Mouse (Mus musculus): ENCODE data around the gene Lrrc4c. TPM values are rescaled to one million over a fixed set of nuclear protein-coding genes. Genes with fewer than 3 reads are reported as not detected.

Lrrc4c gene
- polyA plus RNA-seq, 1 experiment: 0.58 TPM

GRCm38 (mm10) chr2:96618691-96619205, 300.8 kb downstream of the Lrrc4c start:
- TF ChIP-seq CTCF (IDR thresholded peaks at IDR 0.05; ENCODE audit: insufficient read depth, low read length) (no peak), POLR2A (IDR thresholded peaks at IDR 0.05; ENCODE audit: borderline replicate concordance, extremely low read depth, low read depth, low read length) (no peak)
- DNase-seq: no peak
- no peak overlapping the region for H3K4me3 ChIP-seq (replicated peaks; ENCODE audit: extremely low read depth, low read depth, low read length)
- H3K4me1 ChIP-seq (ENCODE audit: control insufficient read depth, insufficient read depth, low read length): no peaks in the 10 kb centered on the region
- WGBS: 51% methylated on average over 6 of the region's 6 CpGs

DNA sequence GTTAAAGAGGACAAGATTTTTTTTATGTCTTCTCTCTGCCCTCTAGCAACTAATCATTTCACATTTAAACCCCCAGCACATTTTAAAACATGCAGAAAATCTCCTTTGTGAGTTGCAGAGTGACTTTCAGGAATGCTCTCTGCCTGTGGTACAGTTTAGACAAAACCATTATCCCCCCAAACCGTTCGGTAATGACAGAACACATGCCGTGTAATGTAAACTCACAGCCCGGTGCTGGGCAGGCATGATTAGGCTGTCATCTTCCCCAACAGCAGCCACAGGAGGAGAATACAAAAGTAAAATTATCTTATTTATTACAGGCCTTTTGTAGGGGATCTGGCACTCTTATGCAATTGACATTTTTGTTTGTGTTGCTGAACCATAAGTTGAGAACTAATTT, 349.1 kb downstream of the Lrrc4c start:
- Histone ChIP-seq H3K4me3 (replicated peaks; ENCODE audit: extremely low read depth, low read depth, low read length) (no peak overlapping the region), H3K4me1 (ENCODE audit: control insufficient read depth, insufficient read depth, low read length) (no peaks in the 10 kb centered on the region)
- TF ChIP-seq CTCF (IDR thresholded peaks at IDR 0.05; ENCODE audit: insufficient read depth, low read length) (no peak), POLR2A (IDR thresholded peaks at IDR 0.05; ENCODE audit: borderline replicate concordance, extremely low read depth, low read depth, low read length) (no peak)
- DNase-seq: no peak
- WGBS: 47% methylated on average over 4 of the region's 4 CpGs

- 70% methylated on average over 4 of the region's 4 CpGs for WGBS
- DNase-seq: no peak
- H3K4me1 ChIP-seq (ENCODE audit: control insufficient read depth, insufficient read depth, low read length): no peaks in the 10 kb centered on the region
- H3K4me3 ChIP-seq (replicated peaks; ENCODE audit: extremely low read depth, low read depth, low read length): no peak overlapping the region
- TF ChIP-seq POLR2A (IDR thresholded peaks at IDR 0.05; ENCODE audit: borderline replicate concordance, extremely low read depth, low read depth, low read length): no peak
These were observed 363.8 kb downstream of the Lrrc4c start for GRCm38 (mm10) chr2:96681806-96682205.

GRCm38 (mm10) chr2:96685328-96685727, 367.4 kb downstream of the Lrrc4c start:
- DNase-seq: no peak
- Histone ChIP-seq H3K4me3 (replicated peaks; ENCODE audit: extremely low read depth, low read depth, low read length) (no peak overlapping the region), H3K4me1 (ENCODE audit: control insufficient read depth, insufficient read depth, low read length) (no peaks in the 10 kb centered on the region)
- 52% methylated on average over 1 of the region's 1 CpGs for WGBS
- TF ChIP-seq CTCF (IDR thresholded peaks at IDR 0.05; ENCODE audit: insufficient read depth, low read length) (no peak), POLR2A (IDR thresholded peaks at IDR 0.05; ENCODE audit: borderline replicate concordance, extremely low read depth, low read depth, low read length) (no peak)

GRCm38 (mm10) chr2:96705004-96705403, 387.0 kb downstream of the Lrrc4c start:
- DNase-seq: no peak
- TF ChIP-seq CTCF (IDR thresholded peaks at IDR 0.05; ENCODE audit: insufficient read depth, low read length): no peak
- no peaks in the 10 kb centered on the region for H3K4me1 ChIP-seq (ENCODE audit: control insufficient read depth, insufficient read depth, low read length)
- no peak overlapping the region for H3K4me3 ChIP-seq (replicated peaks; ENCODE audit: extremely low read depth, low read depth, low read length)
- 25% methylated on average over 3 of the region's 3 CpGs for WGBS

DNA sequence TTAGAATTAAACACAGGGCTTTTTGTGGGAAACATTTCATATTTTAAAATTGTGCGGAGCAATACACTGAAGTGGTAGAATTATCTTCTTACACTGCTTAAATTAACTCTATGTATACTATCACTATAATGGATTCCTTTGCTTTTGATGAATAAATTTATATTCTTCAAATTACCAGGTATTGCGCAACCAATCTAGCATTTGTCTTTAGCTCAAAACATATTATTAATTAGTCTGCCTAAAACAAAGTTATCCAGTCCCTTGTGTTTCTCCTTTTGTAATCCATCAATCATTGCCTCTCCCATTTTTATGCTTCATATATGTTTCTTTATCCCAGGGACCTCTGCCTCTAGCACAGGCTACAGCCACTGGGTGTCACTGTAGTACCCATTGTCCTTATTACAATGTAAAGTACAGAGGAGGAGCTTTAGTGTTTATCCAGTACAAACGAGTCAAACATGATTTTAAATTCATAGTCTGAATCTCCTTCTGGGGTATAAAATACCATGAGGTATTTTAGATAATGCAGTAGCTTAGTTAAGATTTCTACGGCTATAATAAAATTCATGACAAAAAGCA, 389.9 kb downstream of the Lrrc4c start:
- H3K4me3 ChIP-seq (replicated peaks; ENCODE audit: extremely low read depth, low read depth, low read length): no peak overlapping the region
- no peak for TF ChIP-seq POLR2A (IDR thresholded peaks at IDR 0.05; ENCODE audit: borderline replicate concordance, extremely low read depth, low read depth, low read length)
- no peak for DNase-seq
- WGBS: 60% methylated on average over 4 of the region's 4 CpGs
- no peaks in the 10 kb centered on the region for H3K4me1 ChIP-seq (ENCODE audit: control insufficient read depth, insufficient read depth, low read length)

DNA sequence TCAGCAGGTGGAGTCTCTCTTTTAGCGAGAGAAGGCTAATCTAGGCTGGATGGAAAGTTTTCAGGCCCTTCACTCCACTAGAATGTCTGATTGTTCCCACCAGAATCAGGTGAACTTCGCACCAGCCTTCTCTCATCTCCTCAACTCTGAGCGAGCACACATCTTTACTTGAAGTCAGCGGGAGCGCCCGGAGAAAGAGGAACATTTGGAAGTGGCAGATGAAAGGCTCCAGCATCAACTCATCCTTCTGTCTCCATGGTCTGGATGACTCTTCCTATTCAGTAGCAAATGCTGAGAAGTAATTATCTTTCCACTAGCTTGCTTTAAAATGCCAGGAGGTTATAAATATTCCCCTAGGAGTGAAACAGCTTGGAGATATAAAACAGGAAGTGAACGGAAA, 396.6 kb downstream of the Lrrc4c start:
- 80% methylated on average over 7 of the region's 7 CpGs for WGBS
- TF ChIP-seq CTCF (IDR thresholded peaks at IDR 0.05; ENCODE audit: insufficient read depth, low read length) (no peak), POLR2A (IDR thresholded peaks at IDR 0.05; ENCODE audit: borderline replicate concordance, extremely low read depth, low read depth, low read length) (no peak)
- no peak for DNase-seq
- Histone ChIP-seq H3K4me1 (ENCODE audit: control insufficient read depth, insufficient read depth, low read length) (no peaks in the 10 kb centered on the region), H3K4me3 (replicated peaks; ENCODE audit: extremely low read depth, low read depth, low read length) (no peak overlapping the region)

DNA sequence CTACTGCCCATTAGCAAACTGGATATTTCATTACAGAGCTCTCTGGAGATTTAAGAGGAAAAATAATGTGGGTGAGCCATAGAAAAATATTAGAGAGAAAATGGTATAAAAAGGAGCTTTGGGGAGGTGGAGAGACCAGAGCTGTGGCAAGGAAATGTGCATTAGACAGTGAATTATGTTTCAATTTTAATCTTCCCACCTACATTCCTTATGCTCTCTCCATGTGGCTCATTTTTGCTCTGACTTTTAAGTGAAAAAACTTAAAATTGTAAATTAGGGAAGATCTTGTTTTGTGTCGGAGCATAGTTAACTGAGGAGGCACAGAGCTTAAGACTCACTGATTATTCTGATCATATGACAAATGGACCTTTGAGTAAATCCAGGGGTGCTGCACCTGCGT, 399.4 kb downstream of the Lrrc4c start:
- no peak for DNase-seq
- H3K4me3 ChIP-seq (replicated peaks; ENCODE audit: extremely low read depth, low read depth, low read length): no peak overlapping the region
- no peaks in the 10 kb centered on the region for H3K4me1 ChIP-seq (ENCODE audit: control insufficient read depth, insufficient read depth, low read length)
- TF ChIP-seq CTCF (IDR thresholded peaks at IDR 0.05; ENCODE audit: insufficient read depth, low read length): no peak
- 68% methylated on average over 2 of the region's 2 CpGs for WGBS

DNA sequence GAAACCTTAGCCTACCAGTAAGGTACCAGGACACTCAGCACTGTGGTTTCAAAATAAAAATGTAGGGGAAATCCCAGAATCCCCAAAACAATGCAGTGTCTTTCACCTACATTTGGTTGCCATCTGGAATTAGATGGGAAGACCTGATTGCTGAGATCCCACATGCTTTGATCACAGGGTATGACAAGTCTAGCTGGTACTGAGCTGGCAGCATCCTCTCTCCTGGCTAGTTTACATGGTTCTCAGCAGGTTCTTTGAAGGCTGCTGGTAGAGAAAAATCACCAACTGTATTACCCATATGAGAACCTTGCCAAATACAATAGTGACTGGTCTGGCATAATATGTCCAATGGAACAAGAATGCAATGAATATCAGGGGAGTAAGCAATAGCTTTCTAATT, 405.4 kb downstream of the Lrrc4c start:
- no peak for DNase-seq
- TF ChIP-seq CTCF (IDR thresholded peaks at IDR 0.05; ENCODE audit: insufficient read depth, low read length) (no peak), POLR2A (IDR thresholded peaks at IDR 0.05; ENCODE audit: borderline replicate concordance, extremely low read depth, low read depth, low read length) (no peak)
- H3K4me3 ChIP-seq (replicated peaks; ENCODE audit: extremely low read depth, low read depth, low read length): no peak overlapping the region
- no peaks in the 10 kb centered on the region for H3K4me1 ChIP-seq (ENCODE audit: control insufficient read depth, insufficient read depth, low read length)

DNA sequence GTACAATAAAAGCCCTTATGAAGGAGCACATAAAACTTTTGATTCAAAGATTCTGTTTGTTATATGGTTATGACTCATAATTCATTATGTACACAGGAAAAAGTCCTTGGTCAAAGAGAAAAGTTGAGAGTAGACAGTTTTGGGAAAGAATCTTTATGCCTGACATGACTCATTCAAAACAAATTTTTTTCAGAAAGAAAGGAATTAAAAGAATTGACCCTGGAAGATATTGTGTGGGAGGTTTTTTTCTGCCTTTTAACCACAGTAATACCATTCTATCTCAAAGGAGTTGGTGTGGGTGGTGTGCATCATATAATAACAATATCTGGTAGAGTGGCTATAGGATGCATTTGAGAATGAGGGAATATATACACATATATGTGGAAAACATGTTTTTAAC, 418.1 kb downstream of the Lrrc4c start:
- Histone ChIP-seq H3K4me3 (replicated peaks; ENCODE audit: extremely low read depth, low read depth, low read length) (no peak overlapping the region), H3K4me1 (ENCODE audit: control insufficient read depth, insufficient read depth, low read length) (no peaks in the 10 kb centered on the region)
- no peak for DNase-seq
- TF ChIP-seq CTCF (IDR thresholded peaks at IDR 0.05; ENCODE audit: insufficient read depth, low read length) (no peak), POLR2A (IDR thresholded peaks at IDR 0.05; ENCODE audit: borderline replicate concordance, extremely low read depth, low read depth, low read length) (no peak)

DNA sequence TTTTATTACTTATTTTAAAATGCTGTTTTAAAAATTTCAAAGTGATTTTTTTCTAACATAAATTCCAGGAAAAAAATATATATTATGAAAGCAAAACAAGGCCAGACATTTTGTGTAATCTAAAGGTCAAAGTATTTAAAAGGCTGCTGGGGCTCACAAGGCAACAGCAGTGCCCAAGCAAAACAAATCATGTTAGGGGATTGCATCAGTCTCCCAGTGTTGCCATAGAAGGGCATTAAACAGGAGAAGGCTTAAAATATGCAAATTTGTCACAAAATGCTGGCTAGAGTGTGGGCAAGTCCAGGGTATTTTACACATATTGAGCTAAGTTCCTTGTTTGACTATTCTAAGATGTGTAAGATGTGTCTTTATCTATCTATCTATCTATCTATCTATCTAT, 437.1 kb downstream of the Lrrc4c start:
- no peak overlapping the region for H3K4me3 ChIP-seq (replicated peaks; ENCODE audit: extremely low read depth, low read depth, low read length)
- no peak for DNase-seq
- no peaks in the 10 kb centered on the region for H3K4me1 ChIP-seq (ENCODE audit: control insufficient read depth, insufficient read depth, low read length)
- TF ChIP-seq POLR2A (IDR thresholded peaks at IDR 0.05; ENCODE audit: borderline replicate concordance, extremely low read depth, low read depth, low read length) (no peak), CTCF (IDR thresholded peaks at IDR 0.05; ENCODE audit: insufficient read depth, low read length) (no peak)
